Comparison of ENCODE assay signal across 30 mouse cellular contexts in the genomic region with DNA sequence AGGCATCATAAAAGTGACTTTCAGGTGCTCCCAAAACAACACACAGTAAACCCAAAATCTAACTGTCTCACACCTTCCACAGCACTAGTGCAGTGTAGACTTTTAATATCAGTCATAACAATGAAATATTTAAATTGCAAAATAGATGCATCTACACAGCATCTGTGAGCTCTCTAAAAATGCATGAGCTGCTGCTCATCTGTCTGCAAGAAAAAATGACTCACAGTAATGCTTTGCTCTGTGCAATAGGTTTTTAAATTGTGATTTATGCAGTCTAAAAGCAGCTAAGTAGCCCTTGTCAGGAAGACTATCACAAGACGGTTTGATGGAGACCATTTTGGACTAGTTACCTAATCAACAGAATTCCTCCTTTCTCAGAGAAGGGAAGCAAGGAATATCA. TPM values are rescaled to one million over a fixed set of nuclear protein-coding genes. Genes with fewer than 3 reads are reported as not detected.
DNase-seq lines count a peak whose midpoint lies in the region; ATAC-seq and TF ChIP-seq lines count a peak whose summit lies in the region.
"Had no signal": no experiment of that assay in that cellular context is flagged by ENCODE, and none has a peak within 500 bp of the region (broad histone marks: within the 10 kb centered on the region; RNA-seq: fewer than 3 reads in every experiment).

No protein-coding gene starts in this region.

- H3K36me3 ChIP-seq in forebrain, embryonic 15.5 days, result no peaks in the 10 kb centered on the region
- no peaks in the 10 kb centered on the region for H3K36me3 ChIP-seq in forebrain, embryonic 10.5 days (replicated peaks)
- no peaks in the 10 kb centered on the region for H3K36me3 ChIP-seq in midbrain, embryonic 14.5 days (ENCODE audit: control insufficient read depth, insufficient read depth, low read length)
- H3K36me3 ChIP-seq in midbrain, embryonic 10.5 days, result no peaks in the 10 kb centered on the region
- H3K36me3 ChIP-seq in intestine, postnatal 0 days (ENCODE audit: control insufficient read depth, insufficient read depth), result no peaks in the 10 kb centered on the region
- H3K36me3 ChIP-seq: embryonic facial prominence, embryonic 10.5 days; embryonic facial prominence, embryonic 13.5 days; heart, embryonic 10.5 days; heart, embryonic 13.5 days; hindbrain, embryonic 12.5 days; hindbrain, embryonic 15.5 days had no signal

- no peak overlapping the region for H3K4me2 ChIP-seq in forebrain, embryonic 15.5 days (replicated peaks)
- no peak overlapping the region for H3K4me2 ChIP-seq in midbrain, embryonic 14.5 days (ENCODE audit: low read length)
- H3K4me2 ChIP-seq in intestine, postnatal 0 days (replicated peaks; ENCODE audit: low read depth), result no peak overlapping the region
- H3K4me2 ChIP-seq: embryonic facial prominence, embryonic 13.5 days; heart, embryonic 13.5 days; hindbrain, embryonic 12.5 days; hindbrain, embryonic 15.5 days had no signal

- TF ChIP-seq CTCF in brain, embryonic 14.5 days (IDR thresholded peaks at IDR 0.05; ENCODE audit: borderline replicate concordance, extremely low read depth, insufficient read depth, insufficient read length), result no peak
- TF ChIP-seq CTCF in intestine, postnatal 0 days (IDR thresholded peaks at IDR 0.05; ENCODE audit: low read depth), result no peak

- no peaks in the 10 kb centered on the region for H3K9me3 ChIP-seq in forebrain, embryonic 15.5 days
- no peaks in the 10 kb centered on the region for H3K9me3 ChIP-seq in forebrain, embryonic 10.5 days
- no peaks in the 10 kb centered on the region for H3K9me3 ChIP-seq in midbrain, embryonic 14.5 days (ENCODE audit: control insufficient read depth, low read length)
- H3K9me3 ChIP-seq in midbrain, embryonic 10.5 days (replicated peaks), result no peaks in the 10 kb centered on the region
- H3K9me3 ChIP-seq in intestine, postnatal 0 days (ENCODE audit: control insufficient read depth), result no peaks in the 10 kb centered on the region
- H3K9me3 ChIP-seq: embryonic facial prominence, embryonic 10.5 days; embryonic facial prominence, embryonic 13.5 days; heart, embryonic 10.5 days; heart, embryonic 13.5 days; hindbrain, embryonic 12.5 days; hindbrain, embryonic 15.5 days had no signal

- no peaks in the 10 kb centered on the region for H3K27me3 ChIP-seq in forebrain, embryonic 15.5 days
- H3K27me3 ChIP-seq in forebrain, embryonic 10.5 days (ENCODE audit: poor library complexity, severe bottlenecking), result no peaks in the 10 kb centered on the region
- no peaks in the 10 kb centered on the region for H3K27me3 ChIP-seq in midbrain, embryonic 14.5 days (ENCODE audit: control insufficient read depth, insufficient read depth, low read length)
- no peaks in the 10 kb centered on the region for H3K27me3 ChIP-seq in midbrain, embryonic 10.5 days (ENCODE audit: low read depth, poor library complexity, severe bottlenecking)
- no peaks in the 10 kb centered on the region for H3K27me3 ChIP-seq in intestine, postnatal 0 days (replicated peaks; ENCODE audit: control insufficient read depth, insufficient read depth, low read length)
- H3K27me3 ChIP-seq: heart, embryonic 13.5 days; hindbrain, embryonic 12.5 days; hindbrain, embryonic 15.5 days had no signal

- no peaks in the 10 kb centered on the region for H3K4me1 ChIP-seq in forebrain, embryonic 15.5 days
- no peaks in the 10 kb centered on the region for H3K4me1 ChIP-seq in forebrain, embryonic 10.5 days
- H3K4me1 ChIP-seq in midbrain, embryonic 14.5 days (ENCODE audit: control insufficient read depth, insufficient read depth, low read length), result no peaks in the 10 kb centered on the region
- no peaks in the 10 kb centered on the region for H3K4me1 ChIP-seq in midbrain, embryonic 10.5 days
- no peaks in the 10 kb centered on the region for H3K4me1 ChIP-seq in intestine, postnatal 0 days (replicated peaks; ENCODE audit: control insufficient read depth, insufficient read depth, low read length)
- H3K4me1 ChIP-seq: embryonic facial prominence, embryonic 10.5 days; embryonic facial prominence, embryonic 13.5 days; heart, embryonic 10.5 days; heart, embryonic 13.5 days; hindbrain, embryonic 12.5 days; hindbrain, embryonic 15.5 days had no signal

- 0 out of 2 replicates have a peak, but pooled peaks have one; percentile 36 for ATAC-seq in forebrain, embryonic 15.5 days (replicated peaks)
- ATAC-seq in midbrain, embryonic 14.5 days (ENCODE audit: low FRiP score, low TSS enrichment), result no peak
- no peak for ATAC-seq in intestine, postnatal 0 days
- ATAC-seq: activated CD4-positive, CD25-positive, alpha-beta regulatory T cell, adult 4 months had no signal

- H3K4me3 ChIP-seq in forebrain, embryonic 15.5 days, result no peak overlapping the region
- H3K4me3 ChIP-seq in forebrain, embryonic 10.5 days, result no peak overlapping the region
- no peak overlapping the region for H3K4me3 ChIP-seq in midbrain, embryonic 14.5 days (replicated peaks; ENCODE audit: low read depth, low read length)
- H3K4me3 ChIP-seq in midbrain, embryonic 10.5 days, result no peak overlapping the region
- H3K4me3 ChIP-seq in intestine, postnatal 0 days (ENCODE audit: low read depth, low read length), result no peak overlapping the region
- H3K4me3 ChIP-seq: embryonic facial prominence, embryonic 10.5 days; embryonic facial prominence, embryonic 13.5 days; erythroblast, embryonic 14.5 days; heart, adult 2 months; heart, embryonic 10.5 days; heart, embryonic 13.5 days; hindbrain, embryonic 12.5 days; hindbrain, embryonic 15.5 days had no signal

- WGBS in forebrain, embryonic 15.5 days, result 35% methylated on average over 1 of the region's 1 CpGs
- WGBS in forebrain, embryonic 10.5 days, result 58% methylated on average over 1 of the region's 1 CpGs
- 44% methylated on average over 1 of the region's 1 CpGs for WGBS in midbrain, embryonic 14.5 days
- WGBS in midbrain, embryonic 10.5 days, result 65% methylated on average over 1 of the region's 1 CpGs
- WGBS in intestine, postnatal 0 days, result 47% methylated on average over 1 of the region's 1 CpGs

- no peak for DNase-seq in forebrain, embryonic 10.5 days (ENCODE audit: extremely low spot score, low spot score)
- peak; percentile 5 for DNase-seq in midbrain, embryonic 14.5 days
- DNase-seq in midbrain, embryonic 10.5 days (ENCODE audit: low spot score), result no peak
- DNase-seq in brain, embryonic 14.5 days (ENCODE audit: low read depth), result peak; percentile 43
- no peak for DNase-seq in heart, postnatal 4 days
- DNase-seq: adrenal gland, adult 8-10 months; adrenal gland, postnatal 25 days; cerebellum, adult 11-12 months; cerebellum, adult 8-10 months; cerebellum, postnatal 10 days; cerebellum, postnatal 36 days; embryo, embryonic 11 days; gastrocnemius, postnatal 10 days; gastrocnemius, postnatal 36 days; heart, adult 2 months; heart, postnatal 14 days; kidney, adult 11 months; kidney, adult 8-10 months had no signal

- H3K9ac ChIP-seq in forebrain, embryonic 15.5 days (replicated peaks), result no peak overlapping the region
- no peak overlapping the region for H3K9ac ChIP-seq in midbrain, embryonic 14.5 days (replicated peaks; ENCODE audit: low read length)
- H3K9ac ChIP-seq in intestine, postnatal 0 days (ENCODE audit: low read depth, low read length), result no peak overlapping the region
- H3K9ac ChIP-seq: embryonic facial prominence, embryonic 13.5 days; heart, embryonic 13.5 days; hindbrain, embryonic 12.5 days; hindbrain, embryonic 15.5 days had no signal

- TF ChIP-seq POLR2A in brain, embryonic 14.5 days (IDR thresholded peaks at IDR 0.05; ENCODE audit: borderline replicate concordance, extremely low read depth, insufficient read depth, insufficient read length, poor library complexity, severe bottlenecking), result no peak

- peak overlapping the region; percentile 63 for H3K27ac ChIP-seq in forebrain, embryonic 15.5 days (replicated peaks)
- H3K27ac ChIP-seq in forebrain, embryonic 10.5 days, result no peak overlapping the region
- H3K27ac ChIP-seq in midbrain, embryonic 14.5 days (replicated peaks; ENCODE audit: low read depth, low read length), result no peak overlapping the region
- no peak overlapping the region for H3K27ac ChIP-seq in midbrain, embryonic 10.5 days (replicated peaks)
- H3K27ac ChIP-seq in intestine, postnatal 0 days (ENCODE audit: low read depth, low read length), result no peak overlapping the region
- H3K27ac ChIP-seq: embryonic facial prominence, embryonic 10.5 days; embryonic facial prominence, embryonic 13.5 days; heart, adult 2 months; heart, embryonic 10.5 days; heart, embryonic 13.5 days; hindbrain, embryonic 12.5 days; hindbrain, embryonic 15.5 days had no signal

RNA-seq across cellular contexts. Expression of a gene that starts 31.2 kb away (rescaled TPM):
- 268 and 294 TPM in 2 replicates for polyA plus RNA-seq in forebrain, embryonic 15.5 days (2015; fragmentation: Nextera tagmentation; extraction: Ambion mirVana)
- polyA plus RNA-seq in forebrain, embryonic 10.5 days (2016; fragmentation: Nextera tagmentation; extraction: Ambion mirVana), result 69.0 and 71.9 TPM in 2 replicates
- 332 and 367 TPM in 2 replicates for polyA plus RNA-seq in midbrain, embryonic 14.5 days (2014; fragmentation: Nextera tagmentation; extraction: Ambion mirVana)
- 71.1 and 77.5 TPM in 2 replicates for polyA plus RNA-seq in midbrain, embryonic 10.5 days (2016; fragmentation: Nextera tagmentation; extraction: Ambion mirVana)
- 230 and 262 TPM in 2 replicates for polyA plus RNA-seq in brain, embryonic 14.5 days (2012; rRNA removed)
- 100 to 1,000 TPM; 104 to 105 TPM for total RNA-seq in heart, postnatal 4 days (2021)
- polyA plus RNA-seq in intestine, postnatal 0 days (2015; fragmentation: Nextera tagmentation; extraction: Ambion mirVana), result 120 and 125 TPM in 2 replicates
- total RNA-seq: granulocyte monocyte progenitor cell, adult 5-6 weeks; hematopoietic stem cell, adult 5-6 weeks had no signal

Comparison
In these comparisons a context has a peak if more than half of its experiments do, and no peak if none do; other contexts are left out.
1. DNase-seq: peak in midbrain, embryonic 14.5 days (single experiment) and brain, embryonic 14.5 days (single experiment); none in forebrain, embryonic 10.5 days (single experiment), midbrain, embryonic 10.5 days (single experiment) and heart, postnatal 4 days (single experiment).